Mouse (Mus musculus) MEL (cell line): Measurements from ENCODE around the gene D430042O09Rik. TPM values are rescaled to one million over a fixed set of nuclear protein-coding genes. Genes with fewer than 3 reads are reported as not detected.

Experiments used
- DNase-seq: peaks from one replicate; pipeline ENCODE4 v3.0.0; 2011; ENCODE audit warnings: low read depth, low spot score
- H3K27ac ChIP-seq: 2 replicates; pipeline ENCODE4 v1.5.1; 2012; ENCODE audit warnings: low read depth, mild to moderate bottlenecking, control low read depth, low read length, moderate library complexity; ENCODE audit not compliant: control insufficient read depth
- H3K27me3 ChIP-seq, 2 experiments: fragments of 150-350 bp in 1 of 2; sonication (generic) in 1 of 2; 2 replicates each; pipeline ENCODE4 v1.6.1; 2012; ENCODE audit warnings: low read length in 2 of 2, mild to moderate bottlenecking in 2 of 2, improper control_type of control experiment in 1 of 2, moderate library complexity in 1 of 2; ENCODE audit not compliant: insufficient read depth in 2 of 2, control insufficient read depth in 1 of 2
- H3K36me3 ChIP-seq, 2 experiments: 2 replicates each; pipeline ENCODE4 v1.6.1; 2012 to 2014; ENCODE audit warnings: low read length in 2 of 2, improper control_type of control experiment in 1 of 2, inconsistent platforms in 1 of 2, mild to moderate bottlenecking in 1 of 2; ENCODE audit not compliant: insufficient read depth in 2 of 2, control insufficient read depth in 1 of 2
- H3K4me1 ChIP-seq, 2 experiments: fragments of 150-350 bp in 1 of 2; sonication (generic) in 1 of 2; 2 replicates each; pipeline ENCODE4 v1.6.1; 2012; ENCODE audit warnings: low read length in 2 of 2, improper control_type of control experiment in 1 of 2, mild to moderate bottlenecking in 1 of 2; ENCODE audit not compliant: insufficient read depth in 2 of 2, control insufficient read depth in 1 of 2
- H3K4me3 ChIP-seq, 2 experiments: fragments of 150-350 bp in 1 of 2; sonication (generic) in 1 of 2; 2 replicates each; pipeline ENCODE4 v1.5.1; 2012; ENCODE audit warnings: low read depth in 2 of 2, low read length in 2 of 2, mild to moderate bottlenecking in 2 of 2, moderate library complexity in 2 of 2, control low read depth in 1 of 2, improper control_type of control experiment in 1 of 2; ENCODE audit not compliant: control insufficient read depth in 1 of 2, insufficient read depth in 1 of 2
- H3K79me2 ChIP-seq: 2 replicates; pipeline ENCODE4 v1.6.1; 2012; ENCODE audit warnings: mild to moderate bottlenecking, low read length, moderate library complexity; ENCODE audit not compliant: control insufficient read depth, poor library complexity, insufficient read depth
- H3K9ac ChIP-seq: 2 replicates; pipeline ENCODE4 v1.6.1; 2012; ENCODE audit warnings: low read depth, mild to moderate bottlenecking, control low read depth, low read length, moderate library complexity; ENCODE audit not compliant: control insufficient read depth, poor library complexity, severe bottlenecking
- H3K9me3 ChIP-seq: fragments of 150-350 bp; sonication (generic); replicated peaks from 2 replicates; pipeline ENCODE4 v1.6.1; 2012; ENCODE audit warnings: mild to moderate bottlenecking, low read length, improper control_type of control experiment, moderate library complexity; ENCODE audit not compliant: insufficient read depth
- E2F4 ChIP-seq: IDR thresholded peaks from 2 replicates; pipeline ENCODE4 v1.6.1; 2011; ENCODE audit warnings: low read depth, low read length, improper control_type of control experiment, borderline replicate concordance
- ELF1 ChIP-seq: IDR thresholded peaks from 2 replicates; pipeline ENCODE4 v1.6.1; 2014; ENCODE audit warnings: low read depth, mild to moderate bottlenecking, inconsistent platforms, low read length, improper control_type of control experiment, moderate library complexity
- ETS1 ChIP-seq: IDR thresholded peaks from 2 replicates; pipeline ENCODE4 v1.6.1; 2012; ENCODE audit warnings: low read depth, mild to moderate bottlenecking, inconsistent platforms, low read length, improper control_type of control experiment, moderate library complexity
- GABPA ChIP-seq: IDR thresholded peaks from 2 replicates; pipeline ENCODE4 v1.6.1; 2012; ENCODE audit warnings: low read depth, mild to moderate bottlenecking, inconsistent platforms, low read length, improper control_type of control experiment, moderate library complexity
- GATA1 ChIP-seq: IDR thresholded peaks from 2 replicates; pipeline ENCODE4 v1.6.1; 2011; ENCODE audit warnings: low read depth, low read length, improper control_type of control experiment
- HCFC1 ChIP-seq: IDR thresholded peaks from 2 replicates; pipeline ENCODE4 v1.6.1; 2012; ENCODE audit warnings: low read depth, mild to moderate bottlenecking, inconsistent platforms, low read length, improper control_type of control experiment, moderate library complexity
- MAFK ChIP-seq: IDR thresholded peaks from 2 replicates; pipeline ENCODE4 v1.6.1; 2011; ENCODE audit warnings: low read depth, mild to moderate bottlenecking, low read length, improper control_type of control experiment, borderline replicate concordance
- MAX ChIP-seq: IDR thresholded peaks from 2 replicates; pipeline ENCODE4 v1.6.1; 2011; ENCODE audit warnings: low read length, improper control_type of control experiment
- MAZ ChIP-seq: IDR thresholded peaks from 2 replicates; pipeline ENCODE4 v1.6.1; 2012; ENCODE audit warnings: low read depth, mild to moderate bottlenecking, inconsistent platforms, low read length, improper control_type of control experiment
- MEF2A ChIP-seq: IDR thresholded peaks from 2 replicates; pipeline ENCODE4 v1.6.1; 2014; ENCODE audit warnings: low read depth, mild to moderate bottlenecking, inconsistent platforms, low read length, improper control_type of control experiment; ENCODE audit not compliant: poor library complexity, insufficient replicate concordance, severe bottlenecking; ENCODE audit errors: extremely low read depth
- MYC ChIP-seq: IDR thresholded peaks from 2 replicates; pipeline ENCODE4 v1.6.1; 2011; ENCODE audit warnings: low read depth, mild to moderate bottlenecking, low read length, improper control_type of control experiment, moderate library complexity
- NELFE ChIP-seq: IDR thresholded peaks from 2 replicates; pipeline ENCODE4 v1.6.1; 2011; ENCODE audit warnings: low read depth, low read length, improper control_type of control experiment
- POLR2A ChIP-seq, 2 experiments: IDR thresholded peaks; 2 replicates each; pipeline ENCODE4 v1.6.1; 2011 to 2012; ENCODE audit warnings: low read length in 2 of 2, mild to moderate bottlenecking in 2 of 2, control low read depth in 1 of 2, improper control_type of control experiment in 1 of 2, low read depth in 1 of 2, moderate library complexity in 1 of 2; ENCODE audit not compliant: control insufficient read depth in 1 of 2, insufficient read depth in 1 of 2, poor library complexity in 1 of 2
- RAD21 ChIP-seq: IDR thresholded peaks from 2 replicates; pipeline ENCODE4 v1.6.1; 2011; ENCODE audit warnings: mild to moderate bottlenecking, low read depth, low read length, improper control_type of control experiment
- RCOR1 ChIP-seq: IDR thresholded peaks from 2 replicates; pipeline ENCODE4 v1.6.1; 2012; ENCODE audit warnings: low read depth, mild to moderate bottlenecking, inconsistent platforms, low read length, improper control_type of control experiment
- SIN3A ChIP-seq: IDR thresholded peaks from 2 replicates; pipeline ENCODE4 v1.6.1; 2012; ENCODE audit warnings: low read length, improper control_type of control experiment, inconsistent platforms
- TAL1 ChIP-seq: IDR thresholded peaks from 2 replicates; pipeline ENCODE4 v1.6.1; 2012; ENCODE audit warnings: mild to moderate bottlenecking, inconsistent platforms, low read length, moderate library complexity, mixed read lengths
- TCF12 ChIP-seq: IDR thresholded peaks from 2 replicates; pipeline ENCODE4 v1.6.1; 2014; ENCODE audit warnings: low read depth, mild to moderate bottlenecking, inconsistent platforms, low read length, improper control_type of control experiment, moderate library complexity
- USF1 ChIP-seq: IDR thresholded peaks from 2 replicates; pipeline ENCODE4 v1.6.1; 2014; ENCODE audit warnings: low read depth, mild to moderate bottlenecking, inconsistent platforms, low read length, improper control_type of control experiment, moderate library complexity
- USF2 ChIP-seq, 2 experiments: IDR thresholded peaks; 2 replicates each; pipeline ENCODE4 v1.6.1; 2011 to 2012; ENCODE audit warnings: improper control_type of control experiment in 2 of 2, low read length in 2 of 2, borderline replicate concordance in 1 of 2, inconsistent platforms in 1 of 2, low read depth in 1 of 2, mild to moderate bottlenecking in 1 of 2; ENCODE audit not compliant: insufficient read depth in 1 of 2
- ZKSCAN1 ChIP-seq: IDR thresholded peaks from 2 replicates; pipeline ENCODE4 v1.6.1; 2012; ENCODE audit warnings: low read depth, mild to moderate bottlenecking, inconsistent platforms, low read length, improper control_type of control experiment, moderate library complexity
- ZMIZ1 ChIP-seq: IDR thresholded peaks from 2 replicates; pipeline ENCODE4 v1.6.1; 2012; ENCODE audit warnings: low read depth, mild to moderate bottlenecking, inconsistent platforms, low read length, improper control_type of control experiment, moderate library complexity
- ZNF384 ChIP-seq: IDR thresholded peaks from 2 replicates; pipeline ENCODE4 v1.6.1; 2012; ENCODE audit warnings: low read depth, mild to moderate bottlenecking, inconsistent platforms, low read length, improper control_type of control experiment
- polyA plus RNA-seq, 2 experiments: library from polyadenylated mRNA; stranded (reverse) in 1 of 2; unstranded in 1 of 2; fragments of >175 nt in 1 of 2; fragments of >200 nt in 1 of 2; gene quantifications; 2 replicates each; pipeline versions ENCODE4 v1.2.1 to v1.2.4; 2012; ENCODE audit warnings: low replicate concordance in 2 of 2, low read depth in 1 of 2; ENCODE audit not compliant: insufficient read length in 2 of 2, insufficient read depth in 1 of 2, missing spikeins in 1 of 2
- total RNA-seq: library from RNA; depleted of rRNA; stranded (reverse); fragments of 300-350 nt; gene quantifications from 2 replicates; pipeline ENCODE4 v1.2.3, GENCODE M21; 2012

D430042O09Rik gene
- total and polyA plus RNA-seq, 3 experiments: 6.2 to 12.8 TPM; not detected in 1

DNA sequence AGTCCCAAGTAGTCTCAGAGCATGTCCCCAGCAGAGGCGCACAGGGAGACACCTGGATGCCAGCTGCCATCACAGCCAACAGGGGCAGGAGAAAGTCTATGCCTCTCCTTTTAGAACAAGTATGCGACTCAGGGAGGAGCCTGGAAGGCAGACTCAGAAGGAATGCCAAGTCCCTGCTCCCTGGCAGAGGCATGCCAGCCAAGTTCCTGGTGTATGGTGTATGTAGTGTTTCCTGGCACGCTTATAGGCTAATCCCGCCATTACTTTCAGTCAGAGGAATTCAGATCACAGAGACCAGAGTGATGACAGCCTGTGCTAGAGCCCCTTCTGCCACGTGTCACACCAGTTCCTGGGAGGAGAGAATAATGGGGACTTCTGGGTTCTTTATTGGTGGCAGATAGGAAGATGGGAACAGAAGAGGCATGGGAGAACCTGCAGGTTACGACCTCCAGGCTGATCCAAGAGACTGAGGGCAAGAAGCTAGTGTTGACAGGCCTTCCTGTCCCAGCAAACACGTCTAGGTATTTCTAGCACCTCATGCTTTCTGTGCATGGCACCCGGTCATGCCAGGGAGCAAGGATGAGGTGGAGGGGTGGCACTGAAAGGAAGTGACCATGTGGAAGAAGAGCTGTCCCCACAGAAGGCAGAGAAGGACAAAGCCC, 139.3 kb downstream of the D430042O09Rik start:
- no peak overlapping the region for H3K9ac ChIP-seq
- no peaks in the 10 kb centered on the region for H3K4me1 ChIP-seq
- no peak for DNase-seq
- no peaks in the 10 kb centered on the region for H3K79me2 ChIP-seq
- H3K4me3 ChIP-seq: no peak overlapping the region
- H3K36me3 ChIP-seq: no peaks in the 10 kb centered on the region
- H3K27ac ChIP-seq: no peak overlapping the region
- TF ChIP-seq GABPA (no peak), SIN3A (no peak), TAL1 (no peak), USF1 (no peak), HCFC1 (no peak), GATA1 (no peak), E2F4 (no peak), ZNF384 (no peak), MEF2A (no peak), RCOR1 (no peak), TCF12 (no peak)
- H3K9me3 ChIP-seq: no peaks in the 10 kb centered on the region
- no peaks in the 10 kb centered on the region for H3K27me3 ChIP-seq

DNA sequence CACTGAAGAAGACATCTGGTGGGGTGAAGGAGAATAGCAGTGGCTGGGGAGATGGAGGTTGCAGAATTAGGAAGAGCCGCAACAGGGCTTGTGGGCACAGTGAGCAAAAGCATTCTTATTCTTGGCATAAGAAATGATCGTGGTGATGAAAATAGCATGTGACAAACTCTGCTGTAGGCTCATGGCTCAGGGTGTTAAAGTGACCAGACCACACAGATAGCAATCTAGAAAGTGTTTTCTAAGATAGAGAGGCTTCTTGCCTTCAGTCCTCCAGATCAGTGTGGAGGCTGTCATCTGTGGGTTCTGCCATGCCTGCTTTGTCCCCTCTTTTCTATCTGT, 139.8 kb downstream of the D430042O09Rik start:
- no peaks in the 10 kb centered on the region for H3K36me3 ChIP-seq
- no peak for DNase-seq
- no peaks in the 10 kb centered on the region for H3K79me2 ChIP-seq
- H3K27me3 ChIP-seq: no peaks in the 10 kb centered on the region
- H3K4me3 ChIP-seq: no peak overlapping the region
- no peak overlapping the region for H3K9ac ChIP-seq
- TF ChIP-seq MAFK (no peak), MAX (no peak), RCOR1 (no peak), ZKSCAN1 (no peak), ETS1 (no peak), ZMIZ1 (no peak), POLR2A (IDR thresholded peaks at IDR 0.05; ENCODE audit: control insufficient read depth in 1 of 2, insufficient read depth in 1 of 2, low read depth in 1 of 2, low read length in 2 of 2, poor library complexity in 1 of 2) (no peak), USF2 (IDR thresholded peaks at IDR 0.05; ENCODE audit: borderline replicate concordance in 1 of 2, insufficient read depth in 1 of 2, low read depth in 1 of 2, low read length in 2 of 2) (no peak), TCF12 (no peak), MEF2A (no peak), GABPA (no peak), ZNF384 (no peak), TAL1 (no peak), NELFE (no peak), RAD21 (no peak), MYC (no peak), MAZ (no peak), ELF1 (no peak)
- H3K4me1 ChIP-seq: no peaks in the 10 kb centered on the region
- no peak overlapping the region for H3K27ac ChIP-seq
- H3K9me3 ChIP-seq: no peaks in the 10 kb centered on the region
